Mouse (Mus musculus): ENCODE results near the gene Sp6. TPM values are rescaled to one million over a fixed set of nuclear protein-coding genes. Genes with fewer than 3 reads are reported as not detected.

Gene Sp6
- total RNA-seq, 2 experiments from 2014 or later = 2.2 to 2.5 TPM

Small RNAs within 50 kb of the gene (microRNA-seq; reads per million reads assigned to microRNA genes)
- gene Mir8103 = 1.3 reads per million

Other genes starting within 250 kb of the Sp6 start
- gene Snx11, start 235.8 kb upstream of the Sp6 start, total RNA-seq (2021) = 10 to 100 TPM; 40.4 to 49.0 TPM
- 10 to 100 TPM; 40.8 to 46.9 TPM for gene Cbx1, start 224.3 kb upstream of the Sp6 start, total RNA-seq (2021)
- 100 to 1,000 TPM; 262 to 282 TPM for gene Nfe2l1, start 183.4 kb upstream of the Sp6 start, total RNA-seq (2021)
- 1 to 10 TPM; 4.5 to 5.0 TPM for gene Copz2, start 163.5 kb upstream of the Sp6 start, total RNA-seq (2021)
- 10 to 100 TPM; 30.3 to 31.5 TPM for gene Cdk5rap3, start 96.9 kb upstream of the Sp6 start, total RNA-seq (2021)
- gene Prr15l, start 85.3 kb upstream of the Sp6 start, total RNA-seq (2021) = not detected
- 10 to 100 TPM; 36.1 to 43.1 TPM for gene Pnpo, start 69.4 kb upstream of the Sp6 start, total RNA-seq (2021)
- 10 to 100 TPM; 13.1 to 14.5 TPM for gene Sp2, start 30.4 kb upstream of the Sp6 start, total RNA-seq (2021)
- 1 to 10 TPM; 3.7 to 3.9 TPM for gene Scrn2, start 16.5 kb downstream of the Sp6 start, total RNA-seq (2021)
- under 1 TPM; 0.32 to 0.59 TPM for gene Lrrc46, start 28.0 kb downstream of the Sp6 start, total RNA-seq (2021)
- gene Mrpl10, start 28.2 kb downstream of the Sp6 start, total RNA-seq (2021) = 10 to 100 TPM; 63.5 to 80.0 TPM
- gene Osbpl7, start 37.2 kb downstream of the Sp6 start, total RNA-seq (2021) = 10 to 100 TPM; 11.9 to 13.3 TPM
- gene Tbx21, start 101.9 kb downstream of the Sp6 start, total RNA-seq (2021) = under 1 TPM; 0.17 to 0.32 TPM
- 10 to 100 TPM; 42.9 to 53.7 TPM for gene Tbkbp1, start 138.1 kb downstream of the Sp6 start, total RNA-seq (2021)
- gene Kpnb1, start 174.5 kb downstream of the Sp6 start, total RNA-seq (2021) = 100 to 1,000 TPM; 114 to 119 TPM

All from left cerebral cortex, postnatal 36 days (tissue).